Mouse (Mus musculus) megakaryocyte, adult 5-6 weeks (primary cell): Measurements from ENCODE around the gene Sgce. TPM values are rescaled to one million over a fixed set of nuclear protein-coding genes. Genes with fewer than 3 reads are reported as not detected.
"Not testable (repeated sequence)": the region's sequence is repeated elsewhere in the genome, so short reads cannot be mapped to it uniquely, and the experiment has no call there.

ENCODE experiments used
- ATAC-seq: 2 replicates; pipeline ENCODE4 v1.8.0; 2016; ENCODE audit warnings: mild to moderate bottlenecking, inconsistent platforms; ENCODE audit not compliant: poor library complexity, severe bottlenecking
- total RNA-seq, 2 experiments: library from RNA; stranded (forward) in 1 of 2; stranded (reverse) in 1 of 2; fragments of 153-499, 151-499 nt in 1 of 2; fragments of 221-1000, 200-1000 nt in 1 of 2; gene quantifications; 2 replicates each; pipeline versions ENCODE4 v1.2.3 to v1.2.4; 2015 to 2017

Gene Sgce
- total RNA-seq, 2 experiments from 2014 or later = not detected

DNA sequence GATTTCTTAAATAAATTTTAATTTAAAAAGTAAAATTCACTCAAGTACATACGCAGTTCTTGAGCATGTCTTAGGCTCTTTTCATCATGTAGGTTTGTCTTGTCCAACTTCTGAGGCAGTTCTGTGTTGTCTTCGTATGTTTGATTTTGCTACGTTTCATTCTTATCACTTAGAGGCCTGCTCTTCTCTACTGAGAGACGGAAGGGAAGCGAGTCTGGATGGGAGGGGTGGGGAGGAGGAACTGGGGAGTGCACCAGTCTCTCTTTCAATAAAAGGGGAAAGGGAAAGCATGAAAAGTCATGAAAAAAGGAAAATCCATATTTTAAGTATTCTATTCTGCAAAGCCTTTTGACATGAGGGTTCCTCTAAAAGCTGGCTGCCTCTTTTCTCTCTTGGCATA lies 91.5 kb downstream of the Sgce start:
- ATAC-seq = no peak

DNA sequence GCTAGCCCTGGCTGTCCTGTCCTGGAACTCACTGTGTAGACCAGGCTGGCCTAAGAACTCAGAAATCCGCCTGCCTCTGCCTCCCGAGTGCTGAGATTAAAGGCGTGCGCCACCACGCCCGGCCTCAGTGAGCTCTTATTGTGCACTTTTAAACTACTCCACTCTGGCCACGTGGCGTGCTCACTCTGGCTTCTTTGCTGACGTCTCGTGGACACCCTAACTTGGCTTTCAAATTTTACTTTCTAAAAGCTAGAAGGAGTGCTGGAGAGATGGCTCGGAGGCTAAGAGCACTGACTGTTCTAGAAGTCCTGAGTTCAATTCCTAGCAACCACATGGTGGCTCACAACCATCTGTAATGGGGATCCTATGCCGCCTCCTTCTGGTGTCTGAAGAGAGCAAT lies 93.3 kb downstream of the Sgce start:
- ATAC-seq = not testable (repeated sequence)

DNA sequence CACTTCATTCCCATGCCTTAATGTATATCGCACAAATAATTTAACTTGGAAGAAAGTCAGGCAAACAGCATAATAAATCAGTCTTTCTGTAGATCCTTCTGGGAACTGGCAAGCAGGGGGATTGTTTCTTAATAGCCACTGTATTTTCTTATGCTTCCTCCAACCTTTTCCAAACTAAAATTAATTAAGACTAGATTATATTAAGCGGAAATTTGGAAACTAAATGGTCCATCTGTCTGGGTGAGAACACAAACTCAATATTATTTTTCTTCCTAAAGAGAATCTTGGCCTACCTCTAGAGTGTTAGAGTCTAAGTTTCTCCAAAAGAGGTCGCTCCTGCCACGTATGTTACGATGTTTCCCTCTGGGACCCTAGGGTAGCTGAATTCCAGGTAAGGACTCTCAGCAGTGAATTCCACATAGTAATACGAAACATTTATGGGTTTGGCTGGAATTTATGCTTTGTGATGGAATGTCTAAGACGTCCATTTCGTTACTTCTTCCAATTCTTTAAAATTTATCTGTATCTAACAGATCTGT lies 94.3 kb downstream of the Sgce start:
- ATAC-seq = no peak

DNA sequence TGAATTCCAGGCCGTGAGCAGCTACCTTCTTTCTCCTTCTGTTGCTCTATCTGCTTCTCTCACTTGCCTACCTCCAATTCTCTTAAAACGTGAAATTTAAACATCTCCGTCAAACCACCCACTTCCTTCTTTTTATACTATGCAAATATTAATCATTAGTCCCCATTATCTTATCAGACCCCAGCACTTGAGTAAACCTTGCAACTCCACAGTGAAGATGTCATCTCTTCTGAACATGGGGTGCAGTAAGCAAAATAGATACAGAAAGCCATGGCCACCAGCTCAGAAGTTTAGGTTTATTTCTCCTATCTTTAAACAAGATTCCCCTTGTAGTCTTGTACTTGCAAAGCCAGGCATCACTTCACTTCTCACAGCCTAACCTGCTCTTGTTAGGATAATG lies 99.7 kb downstream of the Sgce start:
- ATAC-seq = no peak

DNA sequence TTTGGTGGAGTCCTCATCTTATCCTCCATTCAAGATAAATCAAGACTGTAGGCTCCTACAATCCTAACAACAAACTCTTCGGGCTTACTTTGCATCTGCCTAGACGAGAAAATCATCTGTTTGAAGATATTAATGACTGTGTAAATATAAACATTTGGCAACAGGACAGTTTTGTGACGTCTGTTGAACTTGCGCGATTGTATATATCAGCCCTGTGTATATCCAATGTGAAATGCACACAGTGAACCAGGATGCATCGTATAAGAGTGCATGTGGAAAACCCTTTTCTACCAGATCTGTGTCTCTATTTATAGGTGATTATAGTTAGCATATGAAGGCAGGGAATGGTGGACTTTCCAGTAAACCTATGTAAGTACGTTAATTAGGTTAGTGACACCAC lies 104.9 kb downstream of the Sgce start:
- no peak for ATAC-seq

DNA sequence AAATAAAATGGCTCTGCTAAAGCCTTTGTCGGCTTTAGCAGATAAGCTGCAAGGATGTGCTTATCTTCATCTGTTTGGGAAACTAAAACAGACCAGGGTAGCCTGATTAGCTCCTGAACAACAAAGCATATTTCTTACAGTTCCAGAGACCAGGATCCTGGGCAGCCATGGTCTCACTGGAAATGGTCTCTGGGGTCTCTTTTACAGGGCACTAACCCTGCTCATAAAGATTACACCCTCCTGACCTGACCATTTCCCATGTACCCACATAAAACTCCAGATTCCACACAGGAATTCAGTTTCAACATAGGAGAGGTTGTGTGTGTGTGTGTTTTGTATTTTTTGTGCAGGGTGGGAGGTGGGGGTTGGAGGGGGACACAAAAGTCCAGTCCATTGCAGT lies 112.2 kb downstream of the Sgce start:
- ATAC-seq = no peak

DNA sequence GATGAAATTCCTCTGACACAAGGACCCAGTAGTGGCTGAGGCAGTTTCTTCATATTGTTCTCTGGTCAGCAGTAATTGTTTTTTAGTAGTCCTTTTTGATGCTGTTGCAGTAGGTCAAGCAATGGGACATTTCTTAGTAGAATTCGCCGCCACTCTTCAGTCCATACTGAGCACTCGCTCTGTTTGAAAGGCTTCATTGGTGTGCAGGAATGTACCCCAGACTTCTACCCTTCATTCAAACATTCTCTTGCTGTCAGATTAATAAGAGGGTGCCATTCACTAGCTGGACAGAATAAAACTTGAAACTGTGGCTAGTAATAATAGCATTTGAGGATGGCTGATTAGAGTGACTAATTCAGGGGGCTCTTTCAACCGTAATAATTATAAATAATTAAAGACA lies 113.8 kb downstream of the Sgce start:
- ATAC-seq = no peak

DNA sequence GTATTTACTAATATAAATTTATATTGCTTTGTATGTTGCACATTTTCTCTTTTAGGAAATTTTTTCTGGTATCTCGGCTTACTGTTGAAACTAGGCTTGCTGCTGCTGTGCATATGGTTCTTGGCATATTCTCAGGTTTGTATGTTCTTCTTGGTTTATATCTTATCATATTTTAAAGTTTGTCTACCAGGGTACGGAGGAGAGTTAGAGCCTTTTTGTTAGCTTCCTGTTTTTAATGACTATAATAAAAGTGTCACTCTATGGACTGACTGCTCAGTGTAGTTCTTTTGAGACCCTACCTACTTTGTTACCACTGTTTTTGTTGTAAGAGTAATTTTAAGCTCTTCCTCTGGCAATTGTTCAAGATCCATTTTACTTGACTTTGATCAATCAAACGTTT lies 115.5 kb downstream of the Sgce start:
- no peak for ATAC-seq

Other genes with a start within 250 kb of the Sgce start
- gene Col1a2, start 242.4 kb downstream of the Sgce start, total RNA-seq (2015) = 0.87 and 1.2 TPM in 2 replicates
- gene Col1a2, start 242.4 kb downstream of the Sgce start, total RNA-seq (2017) = 1.1 and 1.6 TPM in 2 replicates
- 28.1 and 31.5 TPM in 2 replicates for gene Casd1, start 146.4 kb downstream of the Sgce start, total RNA-seq (2015)
- gene Casd1, start 146.4 kb downstream of the Sgce start, total RNA-seq (2017) = 62.1 and 68.1 TPM in 2 replicates
- gene Peg10, start 99 bp upstream of the Sgce start, total RNA-seq (2015) = not detected in 2 replicates
- not detected in 2 replicates for gene Peg10, start 99 bp upstream of the Sgce start, total RNA-seq (2017)
- 0.13 and 0.34 TPM in 2 replicates for gene Ppp1r9a, start 155.7 kb upstream of the Sgce start, total RNA-seq (2015)
- 0.24 and 0.40 TPM in 2 replicates for gene Ppp1r9a, start 155.7 kb upstream of the Sgce start, total RNA-seq (2017)